Mouse (Mus musculus) cerebellum, adult 2 months (tissue): ENCODE results near the gene Eomes.

Source experiments
- CTCF ChIP-seq: fragments of 200-500 bp; IDR thresholded peaks from 2 replicates; pipeline ENCODE4 v1.5.1; 2011; ENCODE audit warnings: low read depth, mild to moderate bottlenecking, control low read depth, low read length, moderate library complexity, borderline replicate concordance; ENCODE audit not compliant: insufficient read depth
- POLR2A ChIP-seq: fragments of 200-500 bp; IDR thresholded peaks from 2 replicates; pipeline ENCODE4 v1.6.1; 2011; ENCODE audit warnings: low read length, control low read depth, borderline replicate concordance; ENCODE audit not compliant: insufficient read depth

- TF ChIP-seq CTCF, result no peak
- TF ChIP-seq POLR2A, result no peak
Measured at GRCm38 (mm10) chr9:118507552-118507951, 29.5 kb downstream of the Eomes start.
